Mouse (Mus musculus): Measurements from ENCODE around the gene Prkacb. TPM values are rescaled to one million over a fixed set of nuclear protein-coding genes. Genes with fewer than 3 reads are reported as not detected.

The Prkacb gene
- polyA plus RNA-seq, 1 experiment from 2014 or later: 56.1 TPM

DNA sequence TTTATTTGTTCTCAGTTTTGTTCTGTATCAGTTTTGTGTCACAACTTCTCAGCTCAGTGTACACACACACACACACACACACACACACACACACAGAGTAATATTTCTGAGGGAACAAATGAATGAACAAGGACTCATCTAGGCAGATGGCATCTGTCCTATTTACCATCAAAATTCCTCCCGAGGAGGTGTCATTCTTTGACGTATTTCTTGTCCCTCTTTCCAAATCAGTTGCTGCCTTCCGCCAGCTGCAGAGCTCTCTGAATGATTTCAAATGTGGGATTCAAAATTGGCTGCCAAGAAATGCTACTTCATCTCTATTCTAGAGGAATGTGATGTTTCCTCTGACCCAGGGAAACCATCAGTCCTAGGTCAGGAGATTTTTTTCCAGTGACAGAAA, 89.8 kb downstream of the Prkacb start:
- DNase-seq (ENCODE audit: low spot score): no peak
- peaks cover 15% of the 10 kb centered on the region for H3K36me3 ChIP-seq (ENCODE audit: control insufficient read depth, insufficient read depth, low read length)

DNA sequence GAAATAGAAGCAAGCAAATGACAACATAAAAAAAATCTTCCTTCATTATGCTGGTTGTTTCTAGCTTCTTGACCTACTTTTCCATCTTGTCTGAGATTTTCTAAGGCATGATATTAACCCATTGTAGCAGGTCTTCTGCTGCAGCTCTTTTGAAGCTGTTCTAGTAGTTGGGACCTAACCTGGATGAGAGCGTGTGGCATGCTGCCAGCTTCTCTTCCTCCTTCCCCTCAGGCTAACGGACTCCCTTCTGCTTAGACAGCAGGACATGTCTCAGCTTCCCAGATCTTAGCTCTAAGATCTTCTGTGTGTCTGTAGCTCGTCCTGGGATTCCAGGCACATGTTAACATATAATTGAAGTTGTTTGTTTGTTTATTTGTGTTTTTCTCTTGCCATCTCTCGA, 93.1 kb downstream of the Prkacb start:
- Histone ChIP-seq H3K4me2 (ENCODE audit: low read length) (no peak overlapping the region), H3K36me3 (ENCODE audit: control insufficient read depth, insufficient read depth, low read length) (no peaks in the 10 kb centered on the region), H3K4me3 (ENCODE audit: low read depth, low read length) (no peak overlapping the region), H3K9ac (ENCODE audit: low read length) (no peak overlapping the region), H3K27ac (ENCODE audit: low read depth) (no peak overlapping the region), H3K27me3 (replicated peaks; ENCODE audit: control insufficient read depth, insufficient read depth, low read length) (no peaks in the 10 kb centered on the region), H3K9me3 (ENCODE audit: control insufficient read depth, low read length) (no peaks in the 10 kb centered on the region), H3K4me1 (replicated peaks; ENCODE audit: control insufficient read depth, insufficient read depth, low read length) (no peaks in the 10 kb centered on the region)
- ATAC-seq (replicated peaks; ENCODE audit: low FRiP score, low TSS enrichment, low read depth): no peak
- WGBS: 73% methylated on average over 4 of the region's 4 CpGs
- no peak for DNase-seq (ENCODE audit: low spot score)

More for the DNA sequence above, 89.8 kb downstream of the Prkacb start:
- Histone ChIP-seq H3K4me1 (replicated peaks; ENCODE audit: control insufficient read depth, insufficient read depth, low read length) (no peaks in the 10 kb centered on the region), H3K4me3 (ENCODE audit: low read depth, low read length) (no peak overlapping the region), H3K9me3 (ENCODE audit: control insufficient read depth, low read length) (peaks cover 8% of the 10 kb centered on the region), H3K4me2 (ENCODE audit: low read length) (no peak overlapping the region), H3K27ac (ENCODE audit: low read depth) (no peak overlapping the region), H3K27me3 (replicated peaks; ENCODE audit: control insufficient read depth, insufficient read depth, low read length) (no peaks in the 10 kb centered on the region), H3K9ac (ENCODE audit: low read length) (no peak overlapping the region)
- ATAC-seq (replicated peaks; ENCODE audit: low FRiP score, low TSS enrichment, low read depth): no peak
- 59% methylated on average over 3 of the region's 3 CpGs for WGBS

- no peaks in the 10 kb centered on the region for H3K27me3 ChIP-seq (replicated peaks; ENCODE audit: control insufficient read depth, insufficient read depth, low read length)
- no peak overlapping the region for H3K27ac ChIP-seq (ENCODE audit: low read depth)
- H3K4me3 ChIP-seq (ENCODE audit: low read depth, low read length): no peak overlapping the region
- DNase-seq (ENCODE audit: low spot score) (no peak), ATAC-seq (replicated peaks; ENCODE audit: low FRiP score, low TSS enrichment, low read depth) (peak; percentile 71)
- WGBS: 69% methylated on average over 5 of the region's 5 CpGs
- no peak overlapping the region for H3K9ac ChIP-seq (ENCODE audit: low read length)
- no peaks in the 10 kb centered on the region for H3K36me3 ChIP-seq (ENCODE audit: control insufficient read depth, insufficient read depth, low read length)
- no peak overlapping the region for H3K4me2 ChIP-seq (ENCODE audit: low read length)
- H3K9me3 ChIP-seq (ENCODE audit: control insufficient read depth, low read length): no peaks in the 10 kb centered on the region
- no peaks in the 10 kb centered on the region for H3K4me1 ChIP-seq (replicated peaks; ENCODE audit: control insufficient read depth, insufficient read depth, low read length)
Observed at GRCm38 (mm10) chr3:146718251-146718650, 94.5 kb downstream of the Prkacb start.

DNA sequence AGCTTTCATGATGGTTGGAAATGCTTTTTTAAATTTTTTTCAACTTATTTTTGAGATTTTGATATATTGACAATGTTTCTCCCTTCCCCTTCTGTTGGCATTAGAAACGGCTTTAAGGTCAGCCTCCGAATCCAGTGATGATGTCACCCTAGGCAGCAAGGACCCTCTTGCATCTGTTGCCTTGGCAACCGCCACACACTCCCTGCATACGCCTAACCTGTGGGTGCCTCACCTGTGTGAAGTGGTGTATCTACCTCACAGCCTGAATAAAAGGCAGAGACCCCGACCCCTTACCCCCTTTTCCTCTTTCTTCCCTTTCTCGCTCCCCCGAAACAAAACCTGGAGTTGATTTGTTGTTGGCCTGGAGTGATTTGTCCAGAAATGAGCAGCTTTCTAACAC, 100.5 kb downstream of the Prkacb start:
- 71% methylated on average over 7 of the region's 7 CpGs for WGBS
- Histone ChIP-seq H3K4me3 (ENCODE audit: low read depth, low read length) (no peak overlapping the region), H3K36me3 (ENCODE audit: control insufficient read depth, insufficient read depth, low read length) (no peaks in the 10 kb centered on the region), H3K9ac (ENCODE audit: low read length) (no peak overlapping the region), H3K27me3 (replicated peaks; ENCODE audit: control insufficient read depth, insufficient read depth, low read length) (no peaks in the 10 kb centered on the region), H3K4me2 (ENCODE audit: low read length) (no peak overlapping the region), H3K9me3 (ENCODE audit: control insufficient read depth, low read length) (no peaks in the 10 kb centered on the region), H3K4me1 (replicated peaks; ENCODE audit: control insufficient read depth, insufficient read depth, low read length) (no peaks in the 10 kb centered on the region), H3K27ac (ENCODE audit: low read depth) (no peak overlapping the region)
- no peak for ATAC-seq (replicated peaks; ENCODE audit: low FRiP score, low TSS enrichment, low read depth)
- no peak for DNase-seq (ENCODE audit: low spot score)

- Histone ChIP-seq H3K9me3 (ENCODE audit: control insufficient read depth, low read length) (no peaks in the 10 kb centered on the region), H3K4me1 (replicated peaks; ENCODE audit: control insufficient read depth, insufficient read depth, low read length) (no peaks in the 10 kb centered on the region), H3K4me3 (ENCODE audit: low read depth, low read length) (no peak overlapping the region), H3K27ac (ENCODE audit: low read depth) (no peak overlapping the region), H3K36me3 (ENCODE audit: control insufficient read depth, insufficient read depth, low read length) (no peaks in the 10 kb centered on the region), H3K27me3 (replicated peaks; ENCODE audit: control insufficient read depth, insufficient read depth, low read length) (no peaks in the 10 kb centered on the region), H3K4me2 (ENCODE audit: low read length) (no peak overlapping the region), H3K9ac (ENCODE audit: low read length) (no peak overlapping the region)
- 65% methylated on average over 6 of the region's 6 CpGs for WGBS
- ATAC-seq (replicated peaks; ENCODE audit: low FRiP score, low TSS enrichment, low read depth): no peak
- no peak for DNase-seq (ENCODE audit: low spot score)
Observed at GRCm38 (mm10) chr3:146711559-146711958, 101.2 kb downstream of the Prkacb start.

- Histone ChIP-seq H3K27ac (ENCODE audit: low read depth) (no peak overlapping the region), H3K9me3 (ENCODE audit: control insufficient read depth, low read length) (no peaks in the 10 kb centered on the region), H3K27me3 (replicated peaks; ENCODE audit: control insufficient read depth, insufficient read depth, low read length) (no peaks in the 10 kb centered on the region), H3K36me3 (ENCODE audit: control insufficient read depth, insufficient read depth, low read length) (no peaks in the 10 kb centered on the region), H3K4me3 (ENCODE audit: low read depth, low read length) (no peak overlapping the region), H3K9ac (ENCODE audit: low read length) (no peak overlapping the region), H3K4me2 (ENCODE audit: low read length) (no peak overlapping the region), H3K4me1 (replicated peaks; ENCODE audit: control insufficient read depth, insufficient read depth, low read length) (no peaks in the 10 kb centered on the region)
- ATAC-seq (replicated peaks; ENCODE audit: low FRiP score, low TSS enrichment, low read depth) (no peak), DNase-seq (ENCODE audit: low spot score) (no peak)
- WGBS: 73% methylated on average over 7 of the region's 7 CpGs
Observed at GRCm38 (mm10) chr3:146711084-146711483, 101.7 kb downstream of the Prkacb start.

- H3K27me3 ChIP-seq (replicated peaks; ENCODE audit: control insufficient read depth, insufficient read depth, low read length): no peaks in the 10 kb centered on the region
- no peaks in the 10 kb centered on the region for H3K9me3 ChIP-seq (ENCODE audit: control insufficient read depth, low read length)
- DNase-seq (ENCODE audit: low spot score) (no peak), ATAC-seq (replicated peaks; ENCODE audit: low FRiP score, low TSS enrichment, low read depth) (no peak)
- H3K4me3 ChIP-seq (ENCODE audit: low read depth, low read length): no peak overlapping the region
- WGBS: 82% methylated on average over 1 of the region's 1 CpGs
- H3K36me3 ChIP-seq (ENCODE audit: control insufficient read depth, insufficient read depth, low read length): no peaks in the 10 kb centered on the region
- no peak overlapping the region for H3K27ac ChIP-seq (ENCODE audit: low read depth)
- H3K4me1 ChIP-seq (replicated peaks; ENCODE audit: control insufficient read depth, insufficient read depth, low read length): no peaks in the 10 kb centered on the region
- no peak overlapping the region for H3K4me2 ChIP-seq (ENCODE audit: low read length)
- no peak overlapping the region for H3K9ac ChIP-seq (ENCODE audit: low read length)
Observed at GRCm38 (mm10) chr3:146709086-146709485, 103.7 kb downstream of the Prkacb start.

GRCm38 (mm10) chr3:146708381-146708780, 104.4 kb downstream of the Prkacb start:
- H3K4me3 ChIP-seq (ENCODE audit: low read depth, low read length): no peak overlapping the region

DNA sequence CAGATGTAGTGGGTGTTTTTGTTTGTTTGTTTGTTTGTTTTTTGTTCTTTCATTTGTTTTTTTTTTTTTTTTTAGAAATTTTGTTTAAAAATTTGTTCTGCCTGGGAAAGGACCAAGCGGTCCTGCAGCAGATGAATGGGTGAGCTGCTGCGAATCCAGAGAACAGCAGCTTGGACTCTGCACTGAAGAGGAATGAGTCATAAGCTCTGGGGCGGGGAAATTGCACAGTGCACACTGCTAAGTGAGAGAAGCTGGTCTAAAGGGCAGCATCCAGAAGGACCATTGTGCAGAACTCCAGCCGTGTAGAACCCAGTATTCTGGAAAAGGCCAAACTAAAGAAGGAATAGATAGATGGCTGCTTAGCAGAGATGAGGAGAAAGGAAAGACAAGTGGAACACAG, 108.7 kb downstream of the Prkacb start:
- H3K4me2 ChIP-seq (ENCODE audit: low read length): no peak overlapping the region
- no peak overlapping the region for H3K27ac ChIP-seq (ENCODE audit: low read depth)
- no peaks in the 10 kb centered on the region for H3K36me3 ChIP-seq (ENCODE audit: control insufficient read depth, insufficient read depth, low read length)
- WGBS: 90% methylated on average over 4 of the region's 4 CpGs
- no peaks in the 10 kb centered on the region for H3K9me3 ChIP-seq (ENCODE audit: control insufficient read depth, low read length)
- no peak overlapping the region for H3K4me3 ChIP-seq (ENCODE audit: low read depth, low read length)
- ATAC-seq (replicated peaks; ENCODE audit: low FRiP score, low TSS enrichment, low read depth): no peak
- no peak for DNase-seq (ENCODE audit: low spot score)
- no peaks in the 10 kb centered on the region for H3K27me3 ChIP-seq (replicated peaks; ENCODE audit: control insufficient read depth, insufficient read depth, low read length)
- H3K9ac ChIP-seq (ENCODE audit: low read length): no peak overlapping the region
- H3K4me1 ChIP-seq (replicated peaks; ENCODE audit: control insufficient read depth, insufficient read depth, low read length): no peaks in the 10 kb centered on the region

More at GRCm38 (mm10) chr3:146708381-146708780, 104.4 kb downstream of the Prkacb start:
- Histone ChIP-seq H3K9me3 (ENCODE audit: control insufficient read depth, low read length) (no peaks in the 10 kb centered on the region), H3K36me3 (ENCODE audit: control insufficient read depth, insufficient read depth, low read length) (no peaks in the 10 kb centered on the region), H3K4me2 (ENCODE audit: low read length) (no peak overlapping the region), H3K4me1 (replicated peaks; ENCODE audit: control insufficient read depth, insufficient read depth, low read length) (no peaks in the 10 kb centered on the region), H3K27ac (ENCODE audit: low read depth) (no peak overlapping the region), H3K27me3 (replicated peaks; ENCODE audit: control insufficient read depth, insufficient read depth, low read length) (no peaks in the 10 kb centered on the region), H3K9ac (ENCODE audit: low read length) (no peak overlapping the region)
- no peak for ATAC-seq (replicated peaks; ENCODE audit: low FRiP score, low TSS enrichment, low read depth)
- 65% methylated on average over 3 of the region's 3 CpGs for WGBS
- no peak for DNase-seq (ENCODE audit: low spot score)
